Mouse (Mus musculus) heart, embryonic 11.5 days (tissue): ENCODE measurements at regions not wholly inside any gene's neighbourhood (a gene's known extent, or its start where the extent isn't known, plus 50 kb on each side); places are given as distances from the start of the nearest gene placed in this dataset.

Source experiments
- ATAC-seq: fragments of 200-750 bp; cut with Nextera tagmentation; replicated peaks from 2 replicates; pipeline ENCODE4 v1.8.0; 2017; ENCODE audit warnings: moderate library complexity; ENCODE audit not compliant: insufficient number of reproducible peaks, low FRiP score, low TSS enrichment
- H3K27ac ChIP-seq: fragments of 300-500 bp; sonication (generic); 2 replicates; pipeline ENCODE4 v1.5.1; 2014; ENCODE audit warnings: mild to moderate bottlenecking, low read depth, low read length
- H3K27me3 ChIP-seq: fragments of 300-500 bp; sonication (generic); 2 replicates; pipeline ENCODE4 v1.6.1; 2014; ENCODE audit warnings: mild to moderate bottlenecking, low read length, mixed read lengths; ENCODE audit not compliant: control insufficient read depth, insufficient read depth
- H3K36me3 ChIP-seq: fragments of 300-500 bp; sonication (generic); 2 replicates; pipeline ENCODE4 v1.6.1; 2014; ENCODE audit warnings: mild to moderate bottlenecking, low read length, moderate library complexity, mixed read lengths; ENCODE audit not compliant: control insufficient read depth, insufficient read depth
- H3K4me1 ChIP-seq: fragments of 300-500 bp; sonication (generic); 2 replicates; pipeline ENCODE4 v1.6.1; 2014; ENCODE audit warnings: low read length; ENCODE audit not compliant: control insufficient read depth, insufficient read depth
- H3K4me2 ChIP-seq: fragments of 300-500 bp; sonication (generic); 2 replicates; pipeline ENCODE4 v1.6.1; 2014; ENCODE audit warnings: mild to moderate bottlenecking, moderate library complexity
- H3K4me3 ChIP-seq: fragments of 300-500 bp; sonication (generic); 2 replicates; pipeline ENCODE4 v1.5.1; 2014; ENCODE audit warnings: low read depth, low read length
- H3K9ac ChIP-seq: fragments of 300-500 bp; sonication (generic); 2 replicates; pipeline ENCODE4 v1.6.1; 2014; ENCODE audit warnings: mild to moderate bottlenecking, low read depth, low read length, moderate library complexity
- H3K9me3 ChIP-seq: fragments of 300-500 bp; sonication (generic); replicated peaks from 2 replicates; pipeline ENCODE4 v1.6.1; 2016; ENCODE audit warnings: low read length; ENCODE audit not compliant: control insufficient read depth
- WGBS: fragments of 180-500 bp; shearing (Covaris S2); extraction: QIAGEN DNeasy Blood & Tissue Kit; methylation state at CpG from one replicate; pipeline ENCODE4 v1.1.7; 2014; ENCODE audit not compliant: insufficient replicate concordance; 5-methylcytosine and 5-hydroxymethylcytosine counted together

- no peaks in the 10 kb centered on the region for H3K27me3 ChIP-seq
- no peak overlapping the region for H3K27ac ChIP-seq
- 81% methylated on average over 10 of the region's 10 CpGs for WGBS
These were observed 201.8 kb downstream of the Sptssa start for GRCm38 (mm10) chr12:54454606-54455005.

GRCm38 (mm10) chr12:54453343-54453742 is 203.0 kb downstream of the Sptssa start:
- Histone ChIP-seq H3K4me3 (no peak overlapping the region), H3K9ac (no peak overlapping the region), H3K27ac (no peak overlapping the region), H3K36me3 (no peaks in the 10 kb centered on the region), H3K27me3 (no peaks in the 10 kb centered on the region), H3K9me3 (no peaks in the 10 kb centered on the region), H3K4me1 (no peaks in the 10 kb centered on the region), H3K4me2 (no peak overlapping the region)
- 66% methylated on average over 4 of the region's 4 CpGs for WGBS
- ATAC-seq, result no peak

More at GRCm38 (mm10) chr12:54454606-54455005, 201.8 kb downstream of the Sptssa start:
- Histone ChIP-seq H3K9me3 (no peaks in the 10 kb centered on the region), H3K36me3 (no peaks in the 10 kb centered on the region), H3K4me2 (no peak overlapping the region), H3K4me3 (no peak overlapping the region), H3K9ac (no peak overlapping the region), H3K4me1 (peaks cover 4% of the 10 kb centered on the region)
- no peak for ATAC-seq

- H3K9me3 ChIP-seq, result no peaks in the 10 kb centered on the region
- no peaks in the 10 kb centered on the region for H3K4me1 ChIP-seq
- H3K27me3 ChIP-seq, result no peaks in the 10 kb centered on the region
- no peak overlapping the region for H3K4me3 ChIP-seq
- no peaks in the 10 kb centered on the region for H3K36me3 ChIP-seq
- no peak for ATAC-seq
- WGBS, result 62% methylated on average over 10 of the region's 10 CpGs
- H3K4me2 ChIP-seq, result no peak overlapping the region
- H3K9ac ChIP-seq, result no peak overlapping the region
- H3K27ac ChIP-seq, result no peak overlapping the region
These were observed 206.0 kb downstream of the Sptssa start for GRCm38 (mm10) chr12:54450369-54450768.

- WGBS, result 59% methylated on average over 2 of the region's 2 CpGs
- H3K9ac ChIP-seq, result no peak overlapping the region
These were observed 208.2 kb downstream of the Sptssa start for GRCm38 (mm10) chr12:54448221-54448620.

GRCm38 (mm10) chr12:54447354-54447753 is 209.0 kb downstream of the Sptssa start:
- ATAC-seq, result no peak
- WGBS, result 67% methylated on average over 3 of the region's 3 CpGs
- Histone ChIP-seq H3K4me2 (no peak overlapping the region), H3K36me3 (no peaks in the 10 kb centered on the region), H3K9ac (no peak overlapping the region), H3K4me3 (no peak overlapping the region), H3K27me3 (no peaks in the 10 kb centered on the region), H3K9me3 (no peaks in the 10 kb centered on the region), H3K27ac (no peak overlapping the region), H3K4me1 (peaks cover 4% of the 10 kb centered on the region)

More at GRCm38 (mm10) chr12:54448221-54448620, 208.2 kb downstream of the Sptssa start:
- peaks cover under 1% of the 10 kb centered on the region for H3K4me1 ChIP-seq
- no peak for ATAC-seq
- no peaks in the 10 kb centered on the region for H3K36me3 ChIP-seq
- H3K27ac ChIP-seq, result no peak overlapping the region
- no peak overlapping the region for H3K4me2 ChIP-seq
- no peak overlapping the region for H3K4me3 ChIP-seq
- no peaks in the 10 kb centered on the region for H3K27me3 ChIP-seq
- no peaks in the 10 kb centered on the region for H3K9me3 ChIP-seq

GRCm38 (mm10) chr12:54446356-54446755 is 210.0 kb downstream of the Sptssa start:
- peaks cover 4% of the 10 kb centered on the region for H3K4me1 ChIP-seq
- 80% methylated on average over 7 of the region's 7 CpGs for WGBS
- ATAC-seq, result no peak
- no peaks in the 10 kb centered on the region for H3K9me3 ChIP-seq
- no peak overlapping the region for H3K4me2 ChIP-seq
- no peaks in the 10 kb centered on the region for H3K27me3 ChIP-seq
- no peak overlapping the region for H3K4me3 ChIP-seq
- H3K27ac ChIP-seq, result no peak overlapping the region
- no peak overlapping the region for H3K9ac ChIP-seq
- H3K36me3 ChIP-seq, result no peaks in the 10 kb centered on the region

- no peak overlapping the region for H3K4me3 ChIP-seq
- H3K9me3 ChIP-seq, result no peaks in the 10 kb centered on the region
- peaks cover 4% of the 10 kb centered on the region for H3K4me1 ChIP-seq
- no peak for ATAC-seq
- WGBS, result 67% methylated on average over 4 of the region's 4 CpGs
- H3K36me3 ChIP-seq, result no peaks in the 10 kb centered on the region
- H3K4me2 ChIP-seq, result no peak overlapping the region
- H3K27ac ChIP-seq, result no peak overlapping the region
- H3K27me3 ChIP-seq, result no peaks in the 10 kb centered on the region
- no peak overlapping the region for H3K9ac ChIP-seq
These were observed 212.0 kb downstream of the Sptssa start for GRCm38 (mm10) chr12:54444416-54444815.

- Histone ChIP-seq H3K36me3 (no peaks in the 10 kb centered on the region), H3K4me3 (no peak overlapping the region), H3K27ac (no peak overlapping the region), H3K9me3 (no peaks in the 10 kb centered on the region), H3K9ac (no peak overlapping the region), H3K4me2 (no peak overlapping the region), H3K27me3 (no peaks in the 10 kb centered on the region), H3K4me1 (peaks cover 4% of the 10 kb centered on the region)
- 60% methylated on average over 2 of the region's 2 CpGs for WGBS
- no peak for ATAC-seq
These were observed 213.1 kb downstream of the Sptssa start for GRCm38 (mm10) chr12:54443285-54443684.

- Histone ChIP-seq H3K36me3 (no peaks in the 10 kb centered on the region), H3K4me1 (peaks cover 4% of the 10 kb centered on the region), H3K27me3 (no peaks in the 10 kb centered on the region), H3K27ac (no peak overlapping the region), H3K4me3 (no peak overlapping the region), H3K4me2 (no peak overlapping the region), H3K9me3 (no peaks in the 10 kb centered on the region), H3K9ac (no peak overlapping the region)
- WGBS, result 61% methylated on average over 11 of the region's 11 CpGs
- no peak for ATAC-seq
These were observed 214.0 kb downstream of the Sptssa start for GRCm38 (mm10) chr12:54442408-54442807.
